Mouse (Mus musculus): ENCODE results near the gene Plod1.

DNA sequence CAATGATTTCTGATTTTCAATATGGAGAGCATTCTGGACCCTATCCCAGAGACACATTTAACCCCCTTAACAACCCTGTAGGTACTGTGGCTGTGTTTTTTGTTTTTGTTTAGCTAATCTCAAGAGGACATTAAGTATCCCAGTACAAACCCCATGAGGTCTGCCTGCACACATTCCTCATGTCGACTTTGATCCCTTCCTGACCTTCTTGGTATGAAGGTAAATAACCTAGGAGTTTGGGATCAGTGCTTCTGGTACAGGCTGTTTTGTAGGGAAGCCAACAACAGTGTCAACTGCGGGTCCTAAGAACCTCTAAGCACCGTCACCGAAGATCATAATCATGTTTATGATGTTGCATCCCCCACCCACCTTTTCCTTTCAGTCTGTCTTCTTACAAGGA, 41.2 kb upstream of the Plod1 start:
- TF ChIP-seq POLR2A (IDR thresholded peaks at IDR 0.05; ENCODE audit: control insufficient read depth, extremely low read depth, insufficient read depth, low read length, poor library complexity) (no peak), CTCF (IDR thresholded peaks at IDR 0.05; ENCODE audit: borderline replicate concordance, control insufficient read depth, extremely low read depth, insufficient read depth, low read length, poor library complexity) (no peak)
